Mouse (Mus musculus) testis, adult 2 months (tissue): ENCODE measurements around the gene Ahdc1.

Source experiments
- CTCF ChIP-seq: fragments of 200-500 bp; IDR thresholded peaks from 2 replicates; pipeline ENCODE4 v1.5.1; 2012; ENCODE audit warnings: low read depth, mild to moderate bottlenecking, inconsistent platforms, low read length, moderate library complexity; ENCODE audit not compliant: control insufficient read depth, insufficient read depth, insufficient replicate concordance
- POLR2A ChIP-seq: fragments of 200-500 bp; IDR thresholded peaks from 2 replicates; pipeline ENCODE4 v1.6.1; 2012; ENCODE audit warnings: low read depth, mild to moderate bottlenecking, inconsistent platforms, low read length, moderate library complexity; ENCODE audit not compliant: control insufficient read depth

DNA sequence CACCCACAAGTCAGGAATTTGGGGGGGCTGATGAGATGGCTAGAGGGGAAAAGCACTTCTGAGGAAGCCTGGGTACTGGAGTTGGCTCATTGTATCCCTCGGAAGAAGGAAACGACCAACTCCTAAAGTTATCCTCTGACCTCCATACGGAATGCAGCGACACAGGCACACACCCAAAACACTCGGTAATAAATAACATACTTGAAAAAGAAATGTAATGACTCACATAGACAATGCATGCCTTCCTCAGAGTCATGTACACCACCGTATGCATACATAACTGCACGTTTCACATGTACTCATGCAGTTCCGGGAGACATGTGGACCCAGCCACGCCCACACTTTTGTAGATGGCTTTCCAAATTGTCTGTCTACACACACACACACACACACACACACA, 78.3 kb downstream of the Ahdc1 start:
- TF ChIP-seq CTCF (no peak), POLR2A (no peak)
